Mouse (Mus musculus) myocyte (in vitro differentiated cells): ENCODE results near the gene Serhl. TPM values are rescaled to one million over a fixed set of nuclear protein-coding genes. Genes with fewer than 3 reads are reported as not detected.

ENCODE experiments used
- H3K27me3 ChIP-seq: one replicate; pipeline ENCODE4 v1.6.1; 2011; ENCODE audit not compliant: control insufficient read depth, insufficient read depth, insufficient read length
- H3K36me3 ChIP-seq: one replicate; pipeline ENCODE4 v1.6.1; 2011; ENCODE audit not compliant: control insufficient read depth, insufficient read depth
- H3K4me2 ChIP-seq: one replicate; pipeline ENCODE4 v1.6.1; 2011; ENCODE audit warnings: low read depth, control low read depth
- H3K4me3 ChIP-seq: one replicate; pipeline ENCODE4 v1.5.1; 2011; ENCODE audit warnings: mild to moderate bottlenecking, control low read depth, moderate library complexity
- H3K79me2 ChIP-seq: one replicate; pipeline ENCODE4 v1.6.1; 2011; ENCODE audit not compliant: control insufficient read depth, insufficient read depth
- H3ac ChIP-seq: one replicate; pipeline ENCODE4 v1.6.1; 2011; ENCODE audit not compliant: control insufficient read depth, insufficient read length
- CEBPB ChIP-seq: IDR thresholded peaks from 2 replicates; pipeline ENCODE4 v1.6.1; 2011; ENCODE audit warnings: mild to moderate bottlenecking, moderate library complexity; ENCODE audit not compliant: poor library complexity, insufficient read depth, severe bottlenecking
- E2F4 ChIP-seq: IDR thresholded peaks from one replicate; pipeline ENCODE4 v1.6.1; 2011; ENCODE audit warnings: mild to moderate bottlenecking, control low read depth, moderate library complexity; ENCODE audit not compliant: insufficient read depth
- MAX ChIP-seq: IDR thresholded peaks from one replicate; pipeline ENCODE4 v1.6.1; 2011; ENCODE audit warnings: low read depth, mild to moderate bottlenecking, control low read depth
- MYOD1 ChIP-seq, 3 experiments: IDR thresholded peaks; one replicate each; pipeline ENCODE4 v1.6.1; 2011; ENCODE audit warnings: control low read depth in 2 of 3, low read depth in 2 of 3, mild to moderate bottlenecking in 2 of 3, moderate library complexity in 1 of 3; ENCODE audit not compliant: insufficient read length in 2 of 3, control insufficient read depth in 1 of 3
- MYOG ChIP-seq, 3 experiments: IDR thresholded peaks; one replicate each; pipeline ENCODE4 v1.6.1; 2011; ENCODE audit warnings: control low read depth in 2 of 3, low read depth in 2 of 3, mild to moderate bottlenecking in 2 of 3; ENCODE audit not compliant: insufficient read length in 2 of 3, control insufficient read depth in 1 of 3, insufficient read depth in 1 of 3
- POLR2A ChIP-seq: IDR thresholded peaks from one replicate; pipeline ENCODE4 v1.6.1; 2011; ENCODE audit warnings: low read depth, mild to moderate bottlenecking, control low read depth, moderate library complexity; ENCODE audit not compliant: insufficient read length
- POLR2AphosphoS2 ChIP-seq: IDR thresholded peaks from one replicate; pipeline ENCODE4 v1.6.1; 2011; ENCODE audit warnings: low read depth, control low read depth; ENCODE audit not compliant: insufficient read length
- REST ChIP-seq: IDR thresholded peaks from one replicate; pipeline ENCODE4 v1.6.1; 2011; ENCODE audit warnings: mild to moderate bottlenecking, control low read depth, moderate library complexity; ENCODE audit not compliant: insufficient read depth, insufficient read length
- SRF ChIP-seq: IDR thresholded peaks from one replicate; pipeline ENCODE4 v1.6.1; 2011; ENCODE audit warnings: low read depth; ENCODE audit not compliant: control insufficient read depth, insufficient read length
- TCF12 ChIP-seq: IDR thresholded peaks from one replicate; pipeline ENCODE4 v1.6.1; 2011; ENCODE audit warnings: mild to moderate bottlenecking, control low read depth; ENCODE audit not compliant: poor library complexity, insufficient read depth, severe bottlenecking
- TCF3 ChIP-seq: IDR thresholded peaks from one replicate; pipeline ENCODE4 v1.6.1; 2011; ENCODE audit warnings: low read depth, control low read depth; ENCODE audit not compliant: insufficient read length
- USF1 ChIP-seq: IDR thresholded peaks from one replicate; pipeline ENCODE4 v1.6.1; 2011; ENCODE audit warnings: low read depth, mild to moderate bottlenecking, control low read depth, moderate library complexity
- polyA plus RNA-seq: library from polyadenylated mRNA; unstranded; fragments of >200 nt; fragmentation: generic; extraction: Trizol; gene quantifications from one replicate; pipeline ENCODE4 v1.2.1, GENCODE M21; 2012; ENCODE audit warnings: missing spikeins

The Serhl gene
- polyA plus RNA-seq, 1 experiment: 33.7 TPM

DNA sequence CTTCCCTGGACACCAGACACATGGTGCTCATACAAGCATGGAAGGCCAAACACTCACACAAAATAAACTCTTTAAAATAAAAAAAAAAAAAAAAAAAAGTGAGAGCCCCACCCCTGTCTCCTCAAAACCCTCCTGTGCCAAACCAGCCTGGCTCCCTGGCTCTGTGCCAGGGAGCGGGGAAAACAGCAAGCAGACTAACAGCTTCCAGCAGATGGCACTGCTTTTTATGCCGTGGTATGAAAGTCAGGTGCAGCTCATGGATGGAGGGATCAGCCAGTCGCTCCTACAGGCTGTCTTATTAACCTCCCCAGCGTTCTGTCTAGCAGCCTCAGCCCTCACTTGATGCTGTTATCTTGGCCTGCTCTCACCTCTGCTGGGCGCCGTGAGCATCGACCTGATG, 29.1 kb downstream of the Serhl start:
- TF ChIP-seq POLR2AphosphoS2: peak; percentile 34
- TF ChIP-seq USF1: no peak
- Histone ChIP-seq H3ac (no peak overlapping the region), H3K4me2 (no peak overlapping the region), H3K27me3 (no peaks in the 10 kb centered on the region), H3K4me3 (no peak overlapping the region), H3K36me3 (peaks cover 27% of the 10 kb centered on the region), H3K79me2 (peaks cover 25% of the 10 kb centered on the region)

GRCm38 (mm10) chr15:83121709-83122565, 32.6 kb downstream of the Serhl start:
- Histone ChIP-seq H3K27me3 (no peaks in the 10 kb centered on the region), H3K79me2 (peaks cover 25% of the 10 kb centered on the region), H3K4me3 (peak overlapping the region; percentile 84), H3ac (peak overlapping the region; percentile 50), H3K4me2 (peak overlapping the region; percentile 94), H3K36me3 (peaks cover 45% of the 10 kb centered on the region)
- no peak for TF ChIP-seq USF1
- TF ChIP-seq CEBPB: no peak
- no peak for TF ChIP-seq POLR2A
- no peak for TF ChIP-seq E2F4
- TF ChIP-seq POLR2AphosphoS2: no peak
- TF ChIP-seq MAX: no peak
- no peak for TF ChIP-seq TCF3
- no peak for TF ChIP-seq SRF
- TF ChIP-seq TCF12: no peak
- peak in 2 of 3 experiments; percentile 13 to 19 for TF ChIP-seq MYOG (IDR thresholded peaks at IDR 0.05; ENCODE audit: control insufficient read depth in 1 of 3, insufficient read depth in 1 of 3, insufficient read length in 2 of 3, low read depth in 2 of 3)
- TF ChIP-seq REST: no peak
- peak in 1 of 3 experiments; percentile 32 for TF ChIP-seq MYOD1 (IDR thresholded peaks at IDR 0.05; ENCODE audit: control insufficient read depth in 1 of 3, insufficient read length in 2 of 3, low read depth in 2 of 3)

DNA sequence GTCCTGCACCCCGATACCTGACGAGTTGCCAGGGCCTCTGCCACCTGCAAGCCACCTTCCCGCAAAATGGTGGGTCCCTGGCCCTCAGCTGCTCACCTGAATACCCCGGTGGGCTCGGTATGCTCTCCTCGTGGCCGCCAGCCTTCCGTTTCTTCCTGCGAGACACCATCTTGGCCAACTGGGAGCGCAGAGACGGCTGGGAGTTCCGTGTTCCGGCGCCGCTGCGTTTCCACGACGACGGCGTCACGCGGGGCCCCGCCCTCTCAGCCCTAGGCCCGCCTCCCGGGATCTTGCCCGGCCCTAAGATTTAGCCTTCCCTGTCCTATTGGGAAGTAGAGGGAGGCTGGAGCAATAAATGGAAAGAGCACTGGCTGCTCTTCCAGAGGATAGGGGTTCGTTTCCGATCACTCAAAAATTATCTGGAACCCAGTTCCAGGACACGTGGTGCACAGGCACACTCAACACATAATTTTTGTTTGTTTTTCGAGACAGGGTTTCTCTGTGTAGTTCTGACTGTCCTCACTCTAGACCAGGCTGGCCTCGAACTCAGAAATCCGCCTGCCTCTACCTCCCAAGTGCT, 33.4 kb downstream of the Serhl start, which contains the start of gene Rrp7a:
TSS of gene Rrp7a (minus strand) at position 236 of the 580 bp plus-strand sequence.
- Histone ChIP-seq H3ac (peak within 1 kb of the TSS; percentile 50), H3K4me2 (peak within 1 kb of the TSS; percentile 94), H3K4me3 (peak within 1 kb of the TSS; percentile 84), H3K36me3 (peaks cover 46% of the 10 kb centered on the region), H3K79me2 (peaks cover 25% of the 10 kb centered on the region), H3K27me3 (no peaks in the 10 kb centered on the region)
- TF ChIP-seq TCF3 (no peak), E2F4 (no peak), MAX (no peak), MYOG (IDR thresholded peaks at IDR 0.05; ENCODE audit: control insufficient read depth in 1 of 3, insufficient read depth in 1 of 3, insufficient read length in 2 of 3, low read depth in 2 of 3) (peak in 1 of 3 experiments; percentile 33), POLR2AphosphoS2 (peak; percentile 88), REST (no peak), MYOD1 (IDR thresholded peaks at IDR 0.05; ENCODE audit: control insufficient read depth in 1 of 3, insufficient read length in 2 of 3, low read depth in 2 of 3) (peak in 1 of 3 experiments; percentile 28), USF1 (peak; percentile 59), CEBPB (no peak), TCF12 (no peak), POLR2A (peak; percentile 82), SRF (peak; percentile 66)

DNA sequence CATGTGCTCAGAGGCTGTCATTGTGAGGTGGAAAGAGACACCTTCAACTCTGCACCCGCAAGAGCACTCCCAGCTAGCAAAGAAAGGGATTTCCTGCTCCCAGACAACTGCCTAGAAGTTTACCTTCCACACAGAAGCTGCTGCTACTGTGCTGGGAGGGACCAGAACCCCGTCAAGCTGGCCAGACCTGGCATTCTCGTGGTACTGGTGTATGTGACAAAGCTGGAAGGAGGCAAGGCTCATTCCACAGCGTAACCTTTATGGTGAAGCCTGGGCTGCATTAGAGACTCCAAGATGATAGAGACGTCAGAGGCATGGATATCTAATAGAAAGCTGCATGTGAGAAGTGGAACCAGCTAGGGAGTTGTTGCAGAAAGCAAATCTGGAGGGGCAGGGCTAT, 35.3 kb downstream of the Serhl start:
- H3ac ChIP-seq: no peak overlapping the region
- no peak overlapping the region for H3K4me2 ChIP-seq
- peaks cover 50% of the 10 kb centered on the region for H3K36me3 ChIP-seq
- H3K4me3 ChIP-seq: no peak overlapping the region
- peak; percentile 56 for TF ChIP-seq POLR2AphosphoS2
- TF ChIP-seq MYOG (IDR thresholded peaks at IDR 0.05; ENCODE audit: control insufficient read depth in 1 of 3, insufficient read depth in 1 of 3, insufficient read length in 2 of 3, low read depth in 2 of 3): no peak
- TF ChIP-seq POLR2A: no peak
- no peak for TF ChIP-seq CEBPB
- H3K79me2 ChIP-seq: peaks cover 21% of the 10 kb centered on the region
- no peaks in the 10 kb centered on the region for H3K27me3 ChIP-seq

DNA sequence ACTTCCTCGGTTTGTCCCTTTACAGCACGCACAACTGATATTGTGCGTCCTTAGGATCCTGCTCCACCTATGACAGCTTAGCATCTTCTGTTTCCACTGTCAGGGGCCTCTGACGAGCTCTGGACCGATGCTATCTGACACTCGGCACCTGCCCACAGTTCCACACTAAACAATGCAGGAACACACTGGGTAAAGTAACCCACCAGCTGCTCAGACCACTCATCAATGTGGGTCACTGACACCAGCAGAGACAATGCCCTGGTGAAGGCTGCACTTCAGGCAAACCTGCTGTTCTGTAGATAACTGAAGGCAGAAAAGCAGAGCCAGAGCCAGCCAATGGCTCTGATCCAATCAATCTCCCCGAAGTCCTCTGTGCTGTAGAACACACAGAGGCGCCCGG, 37.3 kb downstream of the Serhl start:
- H3K4me3 ChIP-seq: no peak overlapping the region
- H3K36me3 ChIP-seq: peaks cover 51% of the 10 kb centered on the region
- peak overlapping the region; percentile 35 for H3K4me2 ChIP-seq
- peaks cover 4% of the 10 kb centered on the region for H3K79me2 ChIP-seq
- TF ChIP-seq POLR2AphosphoS2 (no peak), TCF12 (peak; percentile 69), CEBPB (no peak), MAX (no peak), USF1 (no peak), E2F4 (no peak), SRF (no peak), MYOD1 (IDR thresholded peaks at IDR 0.05; ENCODE audit: control insufficient read depth in 1 of 3, insufficient read length in 2 of 3, low read depth in 2 of 3) (peak in 2 of 3 experiments; percentile 98), MYOG (IDR thresholded peaks at IDR 0.05; ENCODE audit: control insufficient read depth in 1 of 3, insufficient read depth in 1 of 3, insufficient read length in 2 of 3, low read depth in 2 of 3) (peak in 2 of 3 experiments; percentile 87 to 94), POLR2A (no peak), REST (no peak), TCF3 (peak; percentile 48)
- H3K27me3 ChIP-seq: no peaks in the 10 kb centered on the region
- no peak overlapping the region for H3ac ChIP-seq
